Mouse (Mus musculus) heart, embryonic 10.5 days (tissue): ENCODE data around the gene Slc40a1. TPM values are rescaled to one million over a fixed set of nuclear protein-coding genes. Genes with fewer than 3 reads are reported as not detected.

Experiments used
- DNase-seq: peaks from one replicate; pipeline ENCODE4 v3.0.0-alpha.2; 2017; ENCODE audit warnings: low spot score
- H3K27ac ChIP-seq: fragments of 300-500 bp; sonication (generic); 2 replicates; pipeline ENCODE4 v1.5.1; 2016; ENCODE audit warnings: mild to moderate bottlenecking
- H3K27me3 ChIP-seq: fragments of 300-500 bp; sonication (generic); 2 replicates; pipeline ENCODE4 v1.6.1; 2016; ENCODE audit warnings: mild to moderate bottlenecking; ENCODE audit not compliant: poor library complexity, insufficient read depth, severe bottlenecking
- H3K36me3 ChIP-seq: fragments of 300-500 bp; sonication (generic); 2 replicates; pipeline ENCODE4 v1.6.1; 2016; ENCODE audit warnings: mild to moderate bottlenecking, moderate library complexity
- H3K4me1 ChIP-seq: fragments of 300-500 bp; sonication (generic); 2 replicates; pipeline ENCODE4 v1.6.1; 2016; ENCODE audit warnings: mild to moderate bottlenecking
- H3K4me3 ChIP-seq: fragments of 300-500 bp; sonication (generic); 2 replicates; pipeline ENCODE4 v1.5.1; 2016; ENCODE audit warnings: mild to moderate bottlenecking, moderate library complexity
- H3K9me3 ChIP-seq: fragments of 300-500 bp; sonication (generic); 2 replicates; pipeline ENCODE4 v1.6.1; 2016; ENCODE audit warnings: mild to moderate bottlenecking, moderate library complexity
- WGBS: fragments of 180-500 bp; shearing (Covaris S2); methylation state at CpG from one replicate; pipeline ENCODE4 v1.1.7; 2016; 5-methylcytosine and 5-hydroxymethylcytosine counted together
- polyA plus RNA-seq: library from polyadenylated mRNA; unstranded; fragments of >200 nt; fragmentation: Nextera tagmentation; extraction: Ambion mirVana; gene quantifications from 2 replicates; pipeline ENCODE4 v1.2.1, GENCODE M21; 2016

The Slc40a1 gene
- polyA plus RNA-seq, 1 experiment from 2014 or later: 12.5 TPM

DNA sequence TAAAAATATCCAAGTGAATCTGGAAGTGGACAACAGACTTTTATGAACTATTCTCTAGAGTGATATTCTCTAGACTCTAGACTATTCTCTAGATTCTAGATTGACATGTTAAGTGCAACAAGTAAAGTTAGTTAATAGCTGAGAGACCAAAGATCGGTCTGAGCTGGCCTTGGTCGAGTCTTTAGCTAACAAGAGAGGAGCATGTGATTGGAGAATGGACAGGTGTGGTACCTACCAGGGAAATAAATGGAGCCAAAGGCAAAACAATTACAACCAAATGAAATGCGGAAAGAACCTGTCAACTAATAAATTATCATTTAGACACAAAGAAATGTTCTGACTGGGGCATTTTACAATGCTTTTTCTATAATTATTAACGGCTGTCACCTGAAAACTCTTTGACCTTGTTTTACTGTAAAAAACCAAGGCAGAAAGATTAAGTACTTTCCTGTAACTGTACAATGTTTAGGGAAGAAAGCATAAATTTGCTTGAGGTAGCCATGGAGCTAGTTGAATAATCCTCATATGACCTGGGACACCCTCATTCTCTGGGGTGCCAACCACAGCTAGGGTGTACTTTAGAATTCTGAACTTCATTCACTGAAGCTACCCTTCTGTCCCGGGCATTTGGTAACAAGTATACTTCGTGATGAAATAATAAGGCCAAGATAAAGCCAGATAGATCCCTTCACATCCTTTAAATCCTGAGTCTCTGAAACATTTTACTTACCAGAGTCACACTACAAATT, 49.7 kb downstream of the Slc40a1 start:
- no peaks in the 10 kb centered on the region for H3K27me3 ChIP-seq
- no peaks in the 10 kb centered on the region for H3K9me3 ChIP-seq
- H3K36me3 ChIP-seq: no peaks in the 10 kb centered on the region
- 81% methylated on average over 6 of the region's 6 CpGs for WGBS
- no peak overlapping the region for H3K4me3 ChIP-seq
- no peak overlapping the region for H3K27ac ChIP-seq
- no peaks in the 10 kb centered on the region for H3K4me1 ChIP-seq
- DNase-seq: no peak

DNA sequence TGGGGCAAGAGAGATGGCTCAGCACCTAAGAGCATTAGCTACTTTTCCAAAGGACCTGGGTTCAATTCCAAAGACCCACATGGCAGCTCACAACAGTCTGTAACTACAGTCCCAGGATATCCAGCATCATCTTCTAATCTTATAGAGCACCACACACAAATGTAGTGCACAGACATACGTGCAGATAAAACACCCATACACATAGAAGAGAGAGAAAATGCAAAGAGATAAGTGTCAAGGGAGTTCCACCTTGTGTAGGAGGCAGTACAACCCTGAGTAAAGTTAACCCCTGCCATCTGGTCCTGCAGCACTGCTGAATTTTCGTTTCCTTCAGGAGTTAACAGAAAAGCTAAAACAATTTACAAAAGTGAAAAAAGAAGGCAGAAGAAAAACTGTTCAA, 50.7 kb downstream of the Slc40a1 start:
- 65% methylated on average over 2 of the region's 2 CpGs for WGBS
- H3K4me3 ChIP-seq: no peak overlapping the region
- no peaks in the 10 kb centered on the region for H3K27me3 ChIP-seq
- H3K27ac ChIP-seq: no peak overlapping the region
- no peaks in the 10 kb centered on the region for H3K36me3 ChIP-seq
- no peaks in the 10 kb centered on the region for H3K9me3 ChIP-seq
- H3K4me1 ChIP-seq: no peaks in the 10 kb centered on the region
- DNase-seq: no peak

DNA sequence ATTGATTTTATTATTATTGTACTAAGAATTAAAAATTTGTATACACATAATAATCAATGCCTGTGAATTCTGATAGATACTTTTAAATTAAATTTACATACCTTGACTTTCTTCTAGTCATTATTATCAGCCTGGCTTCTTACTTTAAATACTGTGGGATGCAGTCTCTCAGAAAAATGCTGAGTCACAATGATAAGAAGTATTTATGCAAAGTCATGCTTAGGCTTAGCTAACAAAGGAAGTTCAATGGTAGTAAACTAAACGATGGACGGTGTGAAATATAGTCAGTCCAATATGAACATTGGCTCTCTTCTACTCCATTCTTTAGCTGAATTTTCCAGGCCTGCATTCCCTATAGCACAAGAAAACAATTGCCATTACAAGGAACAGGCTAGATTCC, 53.1 kb downstream of the Slc40a1 start:
- no peaks in the 10 kb centered on the region for H3K36me3 ChIP-seq
- WGBS: 76% methylated on average over 2 of the region's 2 CpGs
- H3K27ac ChIP-seq: no peak overlapping the region

DNA sequence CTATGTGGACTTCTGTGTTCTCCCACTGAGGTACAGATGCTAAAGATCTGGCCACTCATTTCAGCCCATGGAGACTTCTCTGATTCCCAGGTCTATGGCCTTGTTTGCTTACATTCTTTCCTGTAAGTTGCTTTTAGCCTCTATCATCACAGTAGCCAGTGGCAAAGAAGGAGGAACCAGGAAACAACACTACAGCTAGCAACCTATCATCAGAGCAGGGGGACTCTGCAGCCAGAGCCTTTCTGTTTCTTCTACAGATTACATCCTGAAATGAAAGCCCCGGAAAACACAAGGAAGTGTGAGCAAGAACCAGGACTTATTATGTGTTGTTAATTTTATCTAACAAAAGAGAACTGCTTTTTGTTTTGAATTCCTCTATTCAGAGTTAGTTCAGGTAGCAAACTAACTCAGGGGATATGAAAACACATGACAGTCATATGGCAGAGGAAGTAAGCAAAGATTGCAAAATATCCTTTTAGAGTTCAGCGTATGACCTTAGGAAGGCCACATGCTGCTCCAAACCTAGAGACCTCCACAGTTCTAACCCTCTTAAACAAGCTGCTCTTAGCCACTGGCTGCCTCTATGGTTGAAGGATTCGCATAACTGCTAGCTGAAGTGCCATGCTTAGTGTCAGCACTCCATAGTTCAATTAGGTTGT, 57.7 kb downstream of the Slc40a1 start:
- Histone ChIP-seq H3K4me3 (no peak overlapping the region), H3K4me1 (peaks cover 25% of the 10 kb centered on the region), H3K36me3 (no peaks in the 10 kb centered on the region), H3K27me3 (no peaks in the 10 kb centered on the region), H3K9me3 (no peaks in the 10 kb centered on the region), H3K27ac (0 out of 2 replicates have a peak overlapping the region, but pooled peaks have one; percentile 29)
- WGBS: 64% methylated on average over 3 of the region's 3 CpGs
- DNase-seq: no peak

More for the DNA sequence above, 53.1 kb downstream of the Slc40a1 start:
- H3K4me3 ChIP-seq: no peak overlapping the region
- DNase-seq: no peak
- H3K27me3 ChIP-seq: no peaks in the 10 kb centered on the region
- no peaks in the 10 kb centered on the region for H3K9me3 ChIP-seq
- peaks cover 6% of the 10 kb centered on the region; the same call in 1 of the 2 replicates for H3K4me1 ChIP-seq

DNA sequence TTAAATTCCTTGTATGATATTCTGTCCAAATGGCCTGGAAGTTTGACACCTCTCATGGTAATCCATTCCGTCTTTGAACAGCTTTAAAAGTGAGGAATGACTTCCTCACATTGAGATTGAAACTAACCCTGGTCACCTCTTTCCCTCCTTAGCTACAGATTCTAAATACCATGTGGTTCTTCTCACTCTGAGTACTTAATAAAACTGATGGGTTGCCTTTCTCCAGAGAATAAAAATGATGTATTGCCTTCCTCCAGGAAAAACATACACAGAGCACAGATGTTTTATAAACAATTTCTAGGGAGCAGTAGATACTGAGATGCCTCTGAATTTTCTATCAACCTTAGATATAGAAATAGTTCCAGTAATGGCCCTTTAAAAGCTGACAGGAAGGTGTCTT, 58.3 kb downstream of the Slc40a1 start:
- Histone ChIP-seq H3K27me3 (no peaks in the 10 kb centered on the region), H3K36me3 (no peaks in the 10 kb centered on the region), H3K4me1 (peaks cover 25% of the 10 kb centered on the region), H3K9me3 (0 out of 2 replicates have a peak, but pooled peaks cover 3% of the 10 kb centered on the region), H3K4me3 (no peak overlapping the region), H3K27ac (0 out of 2 replicates have a peak overlapping the region, but pooled peaks have one; percentile 29)
- DNase-seq: no peak
- WGBS: 75% methylated on average over 1 of the region's 1 CpGs

DNA sequence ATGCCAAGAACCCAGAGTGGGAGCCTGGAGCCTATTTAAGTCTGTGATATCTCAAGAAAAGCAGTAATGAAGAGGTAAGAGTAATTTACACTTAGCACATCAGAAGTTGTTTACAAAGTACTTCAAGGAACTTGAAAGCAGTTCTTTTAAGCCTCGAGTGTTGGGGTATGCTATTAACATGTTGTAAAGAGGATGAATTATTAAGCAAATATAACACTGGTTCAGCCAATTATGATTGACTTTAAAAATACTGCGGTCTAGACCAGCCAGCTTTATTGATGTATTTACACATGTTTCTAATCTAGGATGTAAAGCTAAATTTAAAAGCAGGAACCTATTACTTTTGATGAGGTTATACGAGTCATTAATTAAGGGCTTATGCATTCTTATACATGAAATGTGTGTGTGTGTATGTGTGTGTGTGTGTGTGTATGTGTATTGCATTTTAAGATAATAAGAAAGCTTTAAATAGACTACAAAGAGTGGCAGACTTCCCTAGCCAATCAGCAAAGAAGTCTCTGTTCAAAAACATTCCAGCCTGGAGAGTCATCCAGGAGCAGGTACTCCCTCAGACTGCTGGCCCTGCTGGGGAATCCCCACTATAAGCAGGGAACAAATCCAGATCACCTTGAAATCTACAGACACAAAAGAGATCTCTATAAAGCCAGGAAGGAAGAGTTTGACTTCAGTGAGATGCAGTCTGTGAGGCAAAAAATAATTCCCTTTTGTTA, 59.9 kb downstream of the Slc40a1 start:
- H3K27me3 ChIP-seq: no peaks in the 10 kb centered on the region
- H3K4me3 ChIP-seq: no peak overlapping the region
- 69% methylated on average over 3 of the region's 3 CpGs for WGBS
- 0 out of 2 replicates have a peak, but pooled peaks cover 3% of the 10 kb centered on the region for H3K9me3 ChIP-seq
- H3K4me1 ChIP-seq: peaks cover 25% of the 10 kb centered on the region
- H3K36me3 ChIP-seq: no peaks in the 10 kb centered on the region
- H3K27ac ChIP-seq: peak overlapping the region; percentile 56; the same call in 1 of the 2 replicates
- no peak for DNase-seq

DNA sequence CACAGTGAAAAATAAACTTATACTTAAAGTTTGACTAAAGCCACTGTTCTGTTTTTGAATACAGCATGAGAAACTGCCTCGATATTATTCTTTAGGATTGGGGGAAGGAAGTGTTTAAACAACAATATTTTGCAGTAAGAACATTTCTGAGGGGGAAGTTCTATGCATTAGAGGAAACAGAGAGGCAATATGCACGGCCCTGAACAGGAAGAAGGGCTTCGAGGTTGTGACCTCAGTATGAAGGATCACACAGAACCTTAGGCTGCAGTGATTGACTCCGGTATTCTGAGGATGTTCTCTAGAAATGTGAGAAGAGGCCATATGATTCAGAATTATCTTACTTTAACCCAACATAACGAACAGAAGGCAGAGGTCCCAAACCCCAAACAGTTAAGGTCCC, 60.6 kb downstream of the Slc40a1 start:
- DNase-seq: no peak
- H3K4me1 ChIP-seq: peaks cover 25% of the 10 kb centered on the region
- H3K27me3 ChIP-seq: no peaks in the 10 kb centered on the region
- no peak overlapping the region for H3K4me3 ChIP-seq
- H3K27ac ChIP-seq: peak overlapping the region; percentile 56; the same call in 1 of the 2 replicates
- H3K9me3 ChIP-seq: 0 out of 2 replicates have a peak, but pooled peaks cover 3% of the 10 kb centered on the region
- WGBS: 57% methylated on average over 5 of the region's 5 CpGs
- no peaks in the 10 kb centered on the region for H3K36me3 ChIP-seq

DNA sequence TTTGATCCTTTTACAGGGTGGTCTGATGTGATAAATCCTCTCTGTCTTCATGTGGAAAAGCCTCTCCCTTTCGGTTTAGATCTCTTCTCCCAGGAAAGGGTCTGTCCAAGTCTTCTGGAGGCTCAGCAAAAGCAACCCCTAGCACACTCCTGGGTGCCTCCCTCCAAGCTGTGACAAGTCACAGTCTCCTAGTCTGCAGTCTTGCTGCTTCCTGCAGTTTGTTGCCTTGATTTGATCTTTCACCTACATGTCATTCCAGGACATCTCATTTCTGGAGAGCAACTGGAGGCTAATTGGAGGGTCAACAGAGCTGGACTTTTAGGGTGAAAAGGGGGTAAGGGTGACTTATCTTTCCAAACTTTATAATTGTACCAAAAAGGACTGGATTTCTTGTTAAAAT, 61.0 kb downstream of the Slc40a1 start:
- Histone ChIP-seq H3K9me3 (0 out of 2 replicates have a peak, but pooled peaks cover 3% of the 10 kb centered on the region), H3K36me3 (no peaks in the 10 kb centered on the region), H3K27ac (peak overlapping the region; percentile 56; the same call in 1 of the 2 replicates), H3K4me1 (peaks cover 25% of the 10 kb centered on the region), H3K4me3 (no peak overlapping the region), H3K27me3 (no peaks in the 10 kb centered on the region)
- WGBS: 45% methylated on average over 1 of the region's 1 CpGs
- no peak for DNase-seq

DNA sequence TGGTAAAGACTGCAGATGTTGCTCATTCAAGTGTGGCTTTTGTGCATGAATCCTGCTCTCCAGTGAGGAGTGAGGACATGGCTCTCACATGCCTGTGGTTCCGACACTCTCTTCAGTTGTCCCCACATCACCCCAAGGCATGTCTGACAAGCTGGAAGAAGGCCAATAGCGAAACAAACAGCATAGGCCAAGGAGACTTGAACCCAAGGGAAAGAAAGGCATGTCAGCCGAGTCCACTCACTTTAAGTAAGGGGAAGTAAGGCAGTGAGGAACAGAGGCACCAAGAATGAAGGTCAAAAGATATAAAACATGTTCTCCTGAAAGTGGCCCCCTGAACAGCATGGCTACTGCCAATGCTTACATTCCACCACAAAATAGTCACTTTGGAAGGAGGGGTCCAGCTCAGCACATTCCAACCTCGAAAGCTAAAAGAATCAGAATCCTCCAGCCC, 61.7 kb downstream of the Slc40a1 start:
- Histone ChIP-seq H3K4me1 (peaks cover 25% of the 10 kb centered on the region), H3K9me3 (0 out of 2 replicates have a peak, but pooled peaks cover 3% of the 10 kb centered on the region), H3K27me3 (no peaks in the 10 kb centered on the region), H3K27ac (peak overlapping the region; percentile 56), H3K36me3 (no peaks in the 10 kb centered on the region), H3K4me3 (no peak overlapping the region)
- no peak for DNase-seq
- WGBS: 62% methylated on average over 4 of the region's 4 CpGs

DNA sequence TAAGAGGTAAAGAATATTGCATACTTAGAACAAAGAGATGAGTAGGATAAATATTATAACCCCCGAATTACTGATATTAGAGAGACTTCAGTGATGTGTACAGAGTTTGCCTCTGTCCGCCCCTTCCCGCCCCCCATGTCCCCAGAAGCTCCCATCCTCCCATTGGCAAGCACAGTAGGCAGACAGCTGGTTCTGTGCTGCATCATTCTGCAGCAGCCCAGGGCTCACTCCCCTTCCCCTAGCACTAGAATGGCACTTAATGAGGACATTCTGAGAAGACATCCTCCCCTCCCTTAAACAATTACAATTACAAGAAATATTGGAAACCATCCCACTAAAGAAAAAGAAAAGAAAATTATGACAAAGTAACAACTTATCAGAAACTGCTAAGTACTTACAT, 62.7 kb downstream of the Slc40a1 start:
- DNase-seq: no peak
- Histone ChIP-seq H3K27ac (no peak overlapping the region), H3K27me3 (no peaks in the 10 kb centered on the region), H3K4me1 (peaks cover 22% of the 10 kb centered on the region), H3K36me3 (no peaks in the 10 kb centered on the region), H3K4me3 (no peak overlapping the region), H3K9me3 (0 out of 2 replicates have a peak, but pooled peaks cover 3% of the 10 kb centered on the region)
- 96% methylated on average over 3 of the region's 3 CpGs for WGBS

DNA sequence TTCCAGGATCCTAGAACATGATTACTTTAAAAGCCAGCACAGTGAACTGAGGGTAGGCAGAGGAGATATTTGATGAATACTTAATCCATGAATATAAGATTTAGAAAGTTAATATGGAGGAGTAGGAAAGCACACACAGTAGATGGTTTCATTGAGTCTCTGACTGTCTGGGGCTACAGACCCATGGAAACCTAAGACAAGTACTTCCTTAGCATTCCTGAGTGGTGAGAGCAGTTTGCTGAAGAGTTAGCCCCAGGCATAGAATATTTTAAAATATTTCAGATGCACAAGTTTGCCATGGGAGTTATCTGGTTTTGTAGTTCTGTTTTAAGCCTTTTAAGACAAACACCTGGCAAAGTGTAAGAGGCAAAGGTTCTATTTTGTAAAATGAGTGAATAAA, 65.2 kb downstream of the Slc40a1 start:
- no peak for DNase-seq
- Histone ChIP-seq H3K36me3 (no peaks in the 10 kb centered on the region), H3K4me1 (peaks cover 16% of the 10 kb centered on the region), H3K9me3 (0 out of 2 replicates have a peak, but pooled peaks cover 3% of the 10 kb centered on the region), H3K4me3 (no peak overlapping the region), H3K27ac (no peak overlapping the region), H3K27me3 (no peaks in the 10 kb centered on the region)

DNA sequence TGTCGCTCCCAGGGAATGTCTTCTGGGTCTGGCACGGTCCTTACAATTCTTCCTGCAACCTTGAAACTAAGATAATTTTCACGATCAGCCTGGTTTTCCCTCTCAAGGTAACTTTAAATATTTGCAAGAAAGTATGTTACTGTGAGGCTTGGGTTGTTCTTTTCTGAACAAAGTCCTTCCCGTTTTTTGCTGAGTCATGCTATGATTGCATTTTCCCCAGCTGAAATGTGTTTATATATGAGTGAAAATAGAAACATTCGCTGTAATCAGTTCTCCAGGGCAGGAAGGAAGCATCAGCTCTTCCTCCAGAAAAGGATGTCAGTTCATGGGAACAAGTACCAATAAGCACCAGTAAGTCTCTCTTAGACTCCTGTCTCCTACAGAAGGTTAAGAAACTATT, 66.0 kb downstream of the Slc40a1 start:
- no peaks in the 10 kb centered on the region for H3K27me3 ChIP-seq
- no peaks in the 10 kb centered on the region for H3K36me3 ChIP-seq
- H3K4me1 ChIP-seq: peaks cover 10% of the 10 kb centered on the region
- no peak overlapping the region for H3K4me3 ChIP-seq
- H3K9me3 ChIP-seq: 0 out of 2 replicates have a peak, but pooled peaks cover 3% of the 10 kb centered on the region
- DNase-seq: no peak
- peak overlapping the region; percentile 3; the same call in 1 of the 2 replicates for H3K27ac ChIP-seq
- WGBS: 59% methylated on average over 5 of the region's 5 CpGs
